Mouse (Mus musculus) retina, embryonic 14.5 days (tissue): ENCODE measurements around the gene Nol7.

Source experiments
- DNase-seq: peaks from one replicate; pipeline ENCODE4 v3.0.0-alpha.2; 2015; ENCODE audit warnings: low spot score

Gene Nol7

GRCm38 (mm10) chr13:43428436-43428835 lies 30.2 kb downstream of the Nol7 start:
- no peak for DNase-seq

DNA sequence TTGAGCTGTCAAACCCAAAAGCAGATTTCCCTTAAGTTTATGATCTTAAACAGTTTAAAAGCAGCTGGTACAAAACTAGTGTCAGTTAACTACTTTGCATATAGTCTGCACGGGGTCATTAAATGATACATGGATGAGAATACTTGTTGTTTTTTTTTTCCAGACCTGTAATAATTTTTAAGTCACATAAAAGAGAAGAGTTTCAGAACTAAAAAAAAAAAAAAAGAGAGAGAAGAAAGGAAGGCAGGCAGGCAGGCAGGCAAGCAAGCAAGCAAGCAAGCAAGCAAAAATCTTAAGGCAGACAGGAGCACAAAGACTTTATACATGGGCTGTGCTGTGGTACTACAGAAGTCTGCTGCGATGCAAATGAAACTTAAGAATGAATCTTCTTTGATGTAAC lies 35.2 kb downstream of the Nol7 start:
- DNase-seq: no peak

DNA sequence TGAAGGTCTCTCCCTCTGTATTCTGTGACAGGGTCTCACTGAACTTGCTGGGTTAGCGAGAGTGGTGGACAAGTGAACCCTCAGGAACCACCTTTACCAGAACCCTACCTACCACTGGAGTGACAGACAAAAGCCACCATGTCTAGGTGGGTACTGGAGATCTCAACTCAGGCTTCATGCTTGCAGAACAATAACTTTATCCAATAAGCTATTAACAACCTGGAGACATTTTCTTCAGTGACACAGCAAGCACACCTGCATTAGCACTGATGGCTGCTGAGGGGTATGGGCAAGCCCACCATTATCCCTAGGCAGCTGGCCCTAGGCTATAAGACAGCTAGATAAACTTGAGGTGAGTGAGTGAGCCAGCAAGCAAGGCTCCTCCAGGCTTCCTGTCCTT lies 42.2 kb downstream of the Nol7 start:
- DNase-seq: no peak

GRCm38 (mm10) chr13:43442551-43442950 lies 44.4 kb downstream of the Nol7 start:
- no peak for DNase-seq

- no peak for DNase-seq
Measured at GRCm38 (mm10) chr13:43443706-43444105, 45.5 kb downstream of the Nol7 start.

DNA sequence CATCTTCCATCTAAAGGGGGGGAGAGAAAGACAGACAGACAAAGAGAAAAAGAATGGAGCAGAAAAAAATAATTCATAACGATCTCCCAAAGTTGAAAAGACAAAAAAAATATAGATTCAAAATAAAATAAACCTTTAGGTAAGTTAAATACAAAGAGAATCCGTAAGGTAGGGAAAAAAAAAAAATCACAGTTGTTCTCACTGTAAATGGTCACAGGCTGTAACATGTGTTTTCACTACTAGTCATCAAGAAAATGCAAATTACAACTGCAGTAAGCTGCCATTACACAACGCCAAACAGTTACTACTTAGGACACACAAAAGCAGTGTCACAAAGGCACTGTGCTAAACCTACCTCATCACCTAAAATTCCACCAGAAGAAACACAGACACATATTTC lies 46.5 kb downstream of the Nol7 start:
- DNase-seq: no peak

GRCm38 (mm10) chr13:43445754-43446153 lies 47.6 kb downstream of the Nol7 start:
- DNase-seq: no peak

DNA sequence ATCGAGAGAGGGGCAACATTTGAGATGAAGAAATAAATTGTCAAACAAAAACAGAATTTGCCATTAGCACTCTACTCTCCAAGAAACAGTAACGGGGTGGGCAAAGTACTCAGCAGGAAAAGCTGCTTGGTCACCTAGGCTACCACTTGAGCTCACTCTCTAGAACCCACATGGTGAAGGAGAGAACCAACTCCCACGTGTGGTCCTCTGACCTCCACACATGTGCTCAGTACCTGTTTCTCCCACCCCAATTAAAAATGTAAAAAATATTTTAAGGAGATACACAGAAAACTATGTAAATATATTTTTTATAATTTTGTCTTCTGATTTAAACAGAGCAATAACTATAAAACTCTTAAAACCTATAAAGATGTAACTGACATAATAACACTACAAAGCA lies 49.5 kb downstream of the Nol7 start:
- no peak for DNase-seq

GRCm38 (mm10) chr13:43450686-43451085 lies 52.5 kb downstream of the Nol7 start:
- DNase-seq: no peak

- DNase-seq: no peak
Measured at GRCm38 (mm10) chr13:43452177-43452576, 54.0 kb downstream of the Nol7 start.

DNA sequence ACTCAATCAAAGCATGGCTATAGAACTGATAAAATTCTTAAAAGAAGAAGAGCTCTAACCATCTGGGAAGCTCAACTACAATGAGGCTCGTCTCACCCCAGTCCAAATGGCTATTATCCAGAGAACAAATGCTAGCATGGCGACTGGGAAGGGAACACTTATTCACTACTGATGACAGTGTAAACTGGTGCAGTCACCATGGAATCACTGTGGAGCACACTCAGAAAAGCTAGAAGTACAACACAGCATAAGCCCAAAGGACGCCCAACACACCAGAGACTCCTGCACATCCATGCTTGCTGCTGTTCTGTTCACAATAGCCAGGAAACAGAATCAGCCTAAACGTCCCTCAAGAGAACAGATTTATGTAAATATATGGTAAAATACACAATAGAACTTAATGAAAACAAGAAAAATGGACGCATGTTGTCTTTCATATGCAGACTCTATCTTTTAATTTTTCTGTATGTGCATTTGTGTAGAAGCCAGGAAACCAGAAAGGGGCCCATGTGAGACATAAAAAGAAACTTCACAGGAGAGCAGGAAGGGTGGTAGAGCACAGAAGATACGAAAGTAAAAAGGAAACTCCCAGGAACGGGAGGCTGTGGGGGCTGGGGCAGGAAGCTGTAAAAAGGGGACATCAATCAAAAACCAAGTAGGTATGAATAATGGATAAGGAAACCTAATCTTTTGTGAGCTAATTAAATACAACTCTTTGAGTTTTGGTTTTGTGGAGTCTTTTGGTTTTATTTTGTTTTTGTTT lies 54.8 kb downstream of the Nol7 start:
- DNase-seq: no peak

- no peak for DNase-seq
Measured at GRCm38 (mm10) chr13:43454431-43454830, 56.2 kb downstream of the Nol7 start.
